Mouse (Mus musculus) CD4-positive naive resting alpha-beta T cell, adult 57 days (primary cell): ENCODE measurements around the gene Nme2. TPM values are rescaled to one million over a fixed set of nuclear protein-coding genes. Genes with fewer than 3 reads are reported as not detected.

ENCODE experiments used
- total RNA-seq: library from RNA; stranded (reverse); gene quantifications from one replicate; pipeline ENCODE4 v1.2.4, GENCODE M21; 2023

Gene Nme2
- 266 TPM for total RNA-seq

GRCm38 (mm10) chr11:93956159-93956558 is at the start of gene Nme2:
Nme2 (minus strand) TSS chr11:93956259.

GRCm38 (mm10) chr11:93995720-93996305 is 39.8 kb upstream of the Nme2 start, which contains the start of gene Spag9:
Spag9 (plus strand) TSS chr11:93996091.

GRCm38 (mm10) chr11:93968005-93968847 is 12.2 kb upstream of the Nme2 start, which contains the start of the genes Gm20390 and Nme1:
Gm20390 (minus strand) TSS chr11:93968293.
Nme1 (minus strand) TSS chr11:93968521.

Other genes with a start within 250 kb of the Nme2 start
- gene Utp18, start 70.5 kb downstream of the Nme2 start, total RNA-seq: 55.0 TPM
- gene Mbtd1, start 70.4 kb downstream of the Nme2 start, total RNA-seq: 64.4 TPM
- gene Gm20390, start 12.0 kb upstream of the Nme2 start, total RNA-seq: 45.6 TPM
- gene Nme1, start 12.3 kb upstream of the Nme2 start, total RNA-seq: 42.9 TPM
- 85.0 TPM for gene Spag9, start 39.8 kb upstream of the Nme2 start, total RNA-seq